Mouse (Mus musculus) ES-E14 (cell line): ENCODE measurements around the gene Actn3. TPM values are rescaled to one million over a fixed set of nuclear protein-coding genes. Genes with fewer than 3 reads are reported as not detected.

Source experiments
- DNase-seq: peaks from one replicate; pipeline ENCODE4 v3.0.0-alpha.2; 2013; ENCODE audit warnings: low read depth, low spot score
- H3K27ac ChIP-seq: 2 replicates; pipeline ENCODE4 v1.5.1; 2012; ENCODE audit warnings: low read depth, mild to moderate bottlenecking, low read length, moderate library complexity, mixed read lengths; ENCODE audit not compliant: poor library complexity, insufficient read depth, severe bottlenecking
- H3K36me3 ChIP-seq: 2 replicates; pipeline ENCODE4 v1.6.1; 2012; ENCODE audit warnings: mild to moderate bottlenecking, low read length, moderate library complexity, mixed read lengths; ENCODE audit not compliant: control insufficient read depth, poor library complexity, insufficient read depth, severe bottlenecking
- H3K4me1 ChIP-seq, 2 experiments: fragments of 150-350 bp in 1 of 2; sonication (generic) in 1 of 2; 2 replicates each; pipeline ENCODE4 v1.6.1; 2012; ENCODE audit warnings: low read length in 2 of 2, mild to moderate bottlenecking in 1 of 2, mixed read lengths in 1 of 2; ENCODE audit not compliant: control insufficient read depth in 2 of 2, insufficient read depth in 2 of 2, poor library complexity in 1 of 2
- H3K4me3 ChIP-seq, 2 experiments: fragments of 150-350 bp in 1 of 2; sonication (generic) in 1 of 2; 2 replicates each; pipeline ENCODE4 v1.5.1; 2012; ENCODE audit warnings: low read length in 2 of 2, low read depth in 1 of 2, mild to moderate bottlenecking in 1 of 2, mixed read lengths in 1 of 2; ENCODE audit not compliant: insufficient read depth in 1 of 2, poor library complexity in 1 of 2, severe bottlenecking in 1 of 2
- H3K9ac ChIP-seq: 2 replicates; pipeline ENCODE4 v1.6.1; 2012; ENCODE audit warnings: low read depth, mild to moderate bottlenecking, low read length, mixed read lengths; ENCODE audit not compliant: poor library complexity, insufficient read depth, severe bottlenecking
- H3K9me3 ChIP-seq: fragments of 150-350 bp; sonication (generic); 2 replicates; pipeline ENCODE4 v1.6.1; 2012; ENCODE audit warnings: low read depth, mild to moderate bottlenecking, low read length; ENCODE audit not compliant: control insufficient read depth, insufficient read depth
- CHD2 ChIP-seq: IDR thresholded peaks from 2 replicates; pipeline ENCODE4 v1.6.1; 2014; ENCODE audit warnings: mild to moderate bottlenecking, low read depth, low read length, inconsistent platforms
- HCFC1 ChIP-seq: IDR thresholded peaks from 2 replicates; pipeline ENCODE4 v1.6.1; 2012; ENCODE audit warnings: low read length, inconsistent platforms, borderline replicate concordance; ENCODE audit not compliant: insufficient read depth
- MAFK ChIP-seq: IDR thresholded peaks from 2 replicates; pipeline ENCODE4 v1.6.1; 2014; ENCODE audit warnings: mild to moderate bottlenecking, low read depth, low read length, inconsistent platforms; ENCODE audit not compliant: insufficient read depth
- ZC3H11A ChIP-seq: IDR thresholded peaks from 2 replicates; pipeline ENCODE4 v1.6.1; 2012; ENCODE audit warnings: low read depth, mild to moderate bottlenecking, inconsistent platforms, low read length, borderline replicate concordance
- ZNF384 ChIP-seq: IDR thresholded peaks from 2 replicates; pipeline ENCODE4 v1.6.1; 2012; ENCODE audit warnings: low read depth, low read length, inconsistent platforms
- in situ Hi-C, 2 experiments: fragments of 600-800 bp; cut with MboI; formaldehyde crosslinking; loops; one replicate each; pipeline ENCODE4 v1.15.1; 2025; ENCODE audit warnings: low sequenced_read_pairs in 2 of 2, inconsistent platforms in 1 of 2; ENCODE audit not compliant: unreplicated experiment in 2 of 2
- total RNA-seq: library from RNA; depleted of rRNA; stranded (reverse); fragments of 300-350 nt; gene quantifications from 2 replicates; pipeline ENCODE4 v1.2.3, GENCODE M21; 2012

Actn3 gene
- total RNA-seq, 1 experiment, result 48.4 TPM

DNA sequence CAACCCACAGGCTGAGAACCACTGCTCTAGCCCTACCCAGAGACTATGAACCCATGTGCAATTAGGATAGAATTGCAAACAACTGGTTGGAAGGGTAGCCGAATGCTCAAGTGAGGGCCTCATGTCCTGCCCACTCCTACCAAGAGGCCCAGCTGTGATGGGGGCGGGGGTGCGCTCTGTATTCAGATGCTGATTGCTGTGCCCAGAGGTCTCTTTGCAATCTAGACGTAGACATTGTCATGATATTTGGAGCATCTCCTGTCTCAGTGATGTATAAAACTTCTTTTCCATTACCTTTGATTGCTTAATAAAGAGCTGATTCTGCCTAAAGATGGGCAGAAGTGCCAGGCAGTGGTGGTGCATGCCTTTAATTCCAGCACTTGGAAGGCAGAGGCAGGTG is 27.9 kb downstream of the Actn3 start:
- H3K36me3 ChIP-seq, result no peaks in the 10 kb centered on the region
- no peak overlapping the region for H3K9ac ChIP-seq
- no peak overlapping the region for H3K4me3 ChIP-seq
- no peak for TF ChIP-seq CHD2
- TF ChIP-seq ZNF384, result no peak
- no peak for TF ChIP-seq MAFK
- no peak for TF ChIP-seq ZC3H11A
- TF ChIP-seq HCFC1, result no peak
- in situ Hi-C loops, result no loop called here
- H3K27ac ChIP-seq, result peak overlapping the region; percentile 42; the same call in 1 of the 2 replicates
- H3K9me3 ChIP-seq, result no peaks in the 10 kb centered on the region
- H3K4me1 ChIP-seq, result peaks cover 8 to 14% of the 10 kb centered on the region in 2 experiments
- no peak for DNase-seq

- no peak overlapping the region for H3K9ac ChIP-seq
- H3K36me3 ChIP-seq, result no peaks in the 10 kb centered on the region
- no peak overlapping the region for H3K27ac ChIP-seq
- H3K4me1 ChIP-seq, result peaks cover 3 to 14% of the 10 kb centered on the region in 2 experiments; a peak in 3 of 4 replicates
- no peak for DNase-seq
- no peaks in the 10 kb centered on the region for H3K9me3 ChIP-seq
- in situ Hi-C loops, result no loop called here
- TF ChIP-seq HCFC1 (no peak), ZC3H11A (peak; percentile 43; the same call in 1 of the 2 replicates)
- H3K4me3 ChIP-seq, result no peak overlapping the region
These were observed 30.2 kb downstream of the Actn3 start for GRCm38 (mm10) chr19:4847490-4847889.

DNA sequence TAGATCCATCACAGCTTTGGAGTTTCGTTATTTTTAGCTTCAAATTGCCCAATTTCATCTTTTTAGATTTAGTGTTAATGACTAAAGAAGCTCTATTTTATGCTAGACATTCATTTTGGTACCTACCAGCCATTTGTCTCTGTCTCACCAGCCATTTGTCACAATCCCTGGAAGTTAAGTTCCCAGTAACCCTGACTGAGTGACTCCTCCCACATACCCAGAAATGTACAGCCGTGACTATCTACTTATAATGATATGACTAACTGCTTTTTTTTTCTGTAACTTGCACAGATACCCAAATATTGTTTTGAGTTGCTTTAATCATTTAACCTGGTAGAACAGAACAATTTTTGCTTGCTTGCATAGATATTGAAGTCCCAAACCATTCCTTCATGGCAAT is 31.9 kb downstream of the Actn3 start:
- in situ Hi-C loops, result no loop called here
- no peak overlapping the region for H3K27ac ChIP-seq
- H3K4me1 ChIP-seq, result peaks cover 3 to 11% of the 10 kb centered on the region in 2 experiments; a peak in 3 of 4 replicates
- TF ChIP-seq ZNF384 (no peak), ZC3H11A (no peak), MAFK (no peak), CHD2 (no peak), HCFC1 (no peak)
- H3K4me3 ChIP-seq, result no peak overlapping the region
- no peak for DNase-seq
- no peak overlapping the region for H3K9ac ChIP-seq
- no peaks in the 10 kb centered on the region for H3K36me3 ChIP-seq
- no peaks in the 10 kb centered on the region for H3K9me3 ChIP-seq

DNA sequence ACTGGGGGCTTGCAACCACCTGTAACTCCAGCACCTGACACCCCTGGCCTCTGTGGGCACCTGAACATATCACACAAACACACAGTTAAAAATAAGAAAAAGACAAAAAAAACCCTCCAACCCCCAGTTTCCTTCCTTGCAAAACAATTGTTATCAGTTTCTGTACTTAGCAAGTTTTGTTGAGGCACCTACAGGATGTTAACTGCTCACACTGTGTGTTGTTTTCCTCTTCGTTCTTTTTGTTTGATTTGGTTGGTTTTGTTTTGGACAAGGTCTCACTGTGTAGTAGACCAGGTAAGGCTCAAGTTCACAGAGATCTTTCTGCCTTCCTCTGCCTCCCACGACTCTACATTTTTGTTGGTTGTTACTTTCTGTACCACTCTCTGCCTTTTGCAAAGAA is 35.1 kb downstream of the Actn3 start:
- H3K9me3 ChIP-seq, result no peaks in the 10 kb centered on the region
- DNase-seq, result no peak
- no peak overlapping the region for H3K9ac ChIP-seq
- in situ Hi-C loops, result no loop called here
- no peak overlapping the region for H3K27ac ChIP-seq
- no peak overlapping the region for H3K4me3 ChIP-seq
- peaks cover under 1% of the 10 kb centered on the region; the same call in 1 of the 2 replicates for H3K36me3 ChIP-seq
- TF ChIP-seq HCFC1 (no peak), ZNF384 (no peak), ZC3H11A (no peak), MAFK (no peak), CHD2 (no peak)
- peaks cover 0 to 5% of the 10 kb centered on the region in 2 experiments; a peak in 1 of 4 replicates for H3K4me1 ChIP-seq

DNA sequence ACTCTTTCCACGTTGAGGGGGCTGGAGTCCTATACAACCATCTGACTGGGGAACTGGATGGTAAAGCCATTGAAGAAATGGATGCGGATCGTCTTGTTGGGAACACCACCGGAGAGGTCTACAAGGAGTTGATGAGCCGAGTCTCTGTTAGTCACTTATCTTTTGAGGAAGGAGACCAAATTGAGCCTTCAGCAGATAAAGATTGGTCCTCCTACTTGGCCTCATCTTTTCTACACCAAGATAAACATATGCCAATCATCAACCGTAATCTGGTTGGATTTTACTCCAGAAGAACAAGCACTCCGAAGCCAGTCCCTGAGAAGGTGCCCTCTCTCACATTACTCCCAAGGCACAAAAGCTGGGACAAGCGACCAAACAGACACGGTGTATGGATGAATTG is 36.9 kb downstream of the Actn3 start:
- DNase-seq, result no peak
- peaks cover 2% of the 10 kb centered on the region; the same call in 1 of the 2 replicates for H3K36me3 ChIP-seq
- no peak for TF ChIP-seq MAFK
- TF ChIP-seq CHD2, result no peak
- no peak for TF ChIP-seq ZC3H11A
- TF ChIP-seq HCFC1, result no peak
- TF ChIP-seq ZNF384, result no peak
- H3K9ac ChIP-seq, result no peak overlapping the region
- H3K4me1 ChIP-seq, result peaks cover 4 to 6% of the 10 kb centered on the region in 2 experiments; a peak in 2 of 4 replicates
- in situ Hi-C loops, result no loop called here
- no peak overlapping the region for H3K4me3 ChIP-seq
- no peak overlapping the region for H3K27ac ChIP-seq
- no peaks in the 10 kb centered on the region for H3K9me3 ChIP-seq
